Mouse (Mus musculus) forebrain, embryonic 16.5 days (tissue): ENCODE measurements around the gene Apoe. TPM values are rescaled to one million over a fixed set of nuclear protein-coding genes. Genes with fewer than 3 reads are reported as not detected.

Experiments
- ATAC-seq: fragments of 200-750 bp; cut with Nextera tagmentation; 2 replicates; pipeline ENCODE4 v1.8.0; 2017; ENCODE audit warnings: mild to moderate bottlenecking, moderate library complexity
- H3K27ac ChIP-seq: fragments of 300-500 bp; sonication (generic); 2 replicates; pipeline ENCODE4 v1.5.1; 2014; ENCODE audit warnings: low read length, control low read depth
- H3K27me3 ChIP-seq: fragments of 300-500 bp; sonication (generic); replicated peaks from 2 replicates; pipeline ENCODE4 v1.6.1; 2014; ENCODE audit warnings: low read length; ENCODE audit not compliant: control insufficient read depth, insufficient read depth
- H3K36me3 ChIP-seq: fragments of 300-500 bp; sonication (generic); 2 replicates; pipeline ENCODE4 v1.6.1; 2014; ENCODE audit not compliant: control insufficient read depth, insufficient read depth
- H3K4me1 ChIP-seq: fragments of 300-500 bp; sonication (generic); replicated peaks from 2 replicates; pipeline ENCODE4 v1.6.1; 2014; ENCODE audit warnings: low read length; ENCODE audit not compliant: control insufficient read depth, insufficient read depth
- H3K4me2 ChIP-seq: fragments of 300-500 bp; sonication (generic); 2 replicates; pipeline ENCODE4 v1.6.1; 2014; ENCODE audit warnings: mild to moderate bottlenecking, low read length, control low read depth
- H3K4me3 ChIP-seq: fragments of 300-500 bp; sonication (generic); replicated peaks from 2 replicates; pipeline ENCODE4 v1.5.1; 2014; ENCODE audit warnings: mild to moderate bottlenecking, low read length, control low read depth
- H3K9ac ChIP-seq: fragments of 300-500 bp; sonication (generic); replicated peaks from 2 replicates; pipeline ENCODE4 v1.6.1; 2014; ENCODE audit warnings: low read depth, low read length, control low read depth
- H3K9me3 ChIP-seq: fragments of 300-500 bp; sonication (generic); 2 replicates; pipeline ENCODE4 v1.6.1; 2016; ENCODE audit warnings: low read length; ENCODE audit not compliant: control insufficient read depth
- WGBS: fragments of 180-500 bp; shearing (Covaris S2); extraction: QIAGEN DNeasy Blood & Tissue Kit; methylation state at CpG from one replicate; pipeline ENCODE4 v1.1.7; 2014; 5-methylcytosine and 5-hydroxymethylcytosine counted together
- polyA plus RNA-seq: library from polyadenylated mRNA; unstranded; fragments of >200 nt; fragmentation: Nextera tagmentation; extraction: Ambion mirVana; gene quantifications from 2 replicates; pipeline ENCODE4 v1.2.1, GENCODE M21; 2015

The Apoe gene
- polyA plus RNA-seq, 1 experiment from 2014 or later: 269 TPM

DNA sequence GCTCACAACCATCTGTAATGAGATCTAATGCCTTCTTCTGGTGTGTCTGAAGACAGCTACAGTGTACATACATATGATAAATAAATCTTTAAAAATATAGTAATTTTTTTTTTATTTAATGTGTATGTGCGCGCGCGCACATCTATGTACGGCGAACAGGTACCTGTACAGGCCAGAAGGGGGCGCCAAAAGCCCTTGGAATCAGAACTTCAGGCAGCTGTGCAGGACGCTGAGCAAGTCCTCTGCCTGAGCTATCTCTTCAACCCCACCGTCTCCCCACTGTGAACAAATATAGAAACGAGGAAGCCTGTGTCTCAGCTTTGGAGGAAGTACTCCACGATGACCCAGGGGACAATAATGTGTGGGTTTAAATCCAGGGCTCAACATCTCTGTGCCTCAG lies 41.3 kb upstream of the Apoe start:
- no peaks in the 10 kb centered on the region for H3K27me3 ChIP-seq
- ATAC-seq: no peak
- H3K36me3 ChIP-seq: peaks cover 6% of the 10 kb centered on the region; the same call in 1 of the 2 replicates

DNA sequence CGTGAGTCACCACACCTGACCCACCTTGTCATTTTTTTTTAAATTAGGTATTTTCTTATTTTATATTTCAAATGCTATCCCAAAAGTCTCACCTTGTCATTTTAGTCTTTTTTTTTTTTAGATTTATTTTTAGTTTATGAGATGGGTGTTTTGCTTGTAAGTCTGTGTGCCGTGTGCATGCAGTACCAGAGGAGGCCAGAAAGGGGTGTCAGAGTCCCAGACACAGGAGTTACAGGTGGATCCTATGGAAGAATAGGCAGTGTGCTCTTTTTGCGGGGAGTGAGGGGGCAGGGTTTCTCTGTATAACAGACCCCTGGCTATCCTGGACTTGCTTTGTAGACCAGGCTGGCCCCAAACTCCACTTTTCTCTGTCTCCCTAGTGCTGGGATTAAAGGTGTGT lies 39.8 kb upstream of the Apoe start:
- H3K4me3 ChIP-seq: no peak overlapping the region
- peaks cover 7% of the 10 kb centered on the region; the same call in 1 of the 2 replicates for H3K36me3 ChIP-seq
- no peaks in the 10 kb centered on the region for H3K9me3 ChIP-seq
- H3K27me3 ChIP-seq: no peaks in the 10 kb centered on the region
- no peak overlapping the region for H3K27ac ChIP-seq
- no peak for ATAC-seq
- no peak overlapping the region for H3K4me2 ChIP-seq
- WGBS: 89% methylated on average over 3 of the region's 3 CpGs
- H3K9ac ChIP-seq: no peak overlapping the region
- no peaks in the 10 kb centered on the region for H3K4me1 ChIP-seq

More for the DNA sequence above, 41.3 kb upstream of the Apoe start:
- Histone ChIP-seq H3K4me1 (no peaks in the 10 kb centered on the region), H3K9ac (no peak overlapping the region), H3K4me2 (no peak overlapping the region), H3K4me3 (no peak overlapping the region), H3K27ac (no peak overlapping the region), H3K9me3 (no peaks in the 10 kb centered on the region)
- WGBS: 91% methylated on average over 11 of the region's 11 CpGs

DNA sequence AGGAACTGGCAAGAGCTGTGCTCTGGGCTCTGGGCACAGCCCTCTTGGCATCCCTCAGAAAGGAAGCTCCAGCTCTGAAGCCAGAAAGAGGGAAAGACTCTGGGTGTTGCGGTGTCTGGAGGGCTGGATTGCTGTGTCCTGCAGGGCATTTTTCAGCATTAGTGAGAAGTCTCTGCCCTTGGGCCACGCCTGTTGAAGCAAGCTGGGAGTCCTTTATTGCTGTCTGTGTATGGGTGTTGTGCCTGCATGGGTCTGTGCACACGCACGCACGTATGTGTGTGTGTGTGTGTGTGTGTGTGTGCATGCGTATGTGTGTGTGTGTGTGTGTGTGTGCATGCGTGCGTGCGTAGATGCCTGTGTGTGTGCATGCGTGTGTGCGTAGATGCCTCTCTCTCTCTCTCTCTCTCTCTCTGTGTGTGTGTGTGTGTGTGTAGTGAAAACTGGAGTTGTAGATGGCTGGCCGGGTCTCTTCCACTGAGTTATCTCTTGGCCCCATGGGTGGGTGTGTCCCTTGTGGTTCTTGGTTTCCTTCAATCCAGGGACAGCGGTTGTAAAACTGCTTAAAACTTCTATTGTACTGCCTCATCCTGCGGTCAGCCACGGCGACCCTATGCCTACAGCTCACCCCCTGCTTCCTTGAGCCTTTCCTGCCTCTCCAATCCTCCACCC lies 37.5 kb upstream of the Apoe start:
- no peaks in the 10 kb centered on the region for H3K9me3 ChIP-seq
- H3K27me3 ChIP-seq: no peaks in the 10 kb centered on the region
- H3K4me1 ChIP-seq: no peaks in the 10 kb centered on the region
- H3K27ac ChIP-seq: no peak overlapping the region
- no peak overlapping the region for H3K4me2 ChIP-seq
- no peak overlapping the region for H3K9ac ChIP-seq
- no peak for ATAC-seq
- whole genome bisulfite sequencing: 91% methylated on average over 15 of the region's 16 CpGs
- H3K4me3 ChIP-seq: no peak overlapping the region
- H3K36me3 ChIP-seq: peaks cover 12% of the 10 kb centered on the region; the same call in 1 of the 2 replicates

DNA sequence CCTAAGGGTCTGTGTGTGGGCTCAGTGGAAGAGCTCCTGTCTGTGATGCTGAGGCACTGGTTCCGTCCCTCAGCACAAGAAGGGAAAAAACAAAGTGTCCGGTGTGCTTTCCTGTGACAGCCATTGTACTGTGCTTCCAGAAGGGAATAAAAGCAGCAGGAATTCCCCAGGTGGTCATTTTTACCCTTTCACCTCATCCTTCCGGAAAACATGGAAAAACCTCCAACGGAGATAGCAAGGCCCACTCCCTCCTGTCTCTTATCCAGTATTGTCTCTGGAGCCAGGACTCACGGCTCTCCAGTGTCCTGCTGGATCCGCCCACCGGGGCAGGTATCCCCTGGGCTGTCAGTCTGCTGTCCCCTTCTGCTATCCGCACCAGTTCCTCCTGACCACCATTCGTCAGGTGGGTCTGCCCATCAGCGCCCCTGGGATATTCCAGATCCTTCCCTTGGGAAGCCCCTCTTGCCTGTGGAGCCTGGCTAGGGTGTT lies 35.2 kb upstream of the Apoe start:
- no peaks in the 10 kb centered on the region for H3K4me1 ChIP-seq
- H3K4me2 ChIP-seq: no peak overlapping the region
- peaks cover 28% of the 10 kb centered on the region; the same call in 1 of the 2 replicates for H3K36me3 ChIP-seq
- H3K27ac ChIP-seq: no peak overlapping the region
- H3K9ac ChIP-seq: no peak overlapping the region
- no peak overlapping the region for H3K4me3 ChIP-seq
- WGBS: 88% methylated on average over 10 of the region's 10 CpGs
- ATAC-seq: no peak
- no peaks in the 10 kb centered on the region for H3K27me3 ChIP-seq
- H3K9me3 ChIP-seq: no peaks in the 10 kb centered on the region

DNA sequence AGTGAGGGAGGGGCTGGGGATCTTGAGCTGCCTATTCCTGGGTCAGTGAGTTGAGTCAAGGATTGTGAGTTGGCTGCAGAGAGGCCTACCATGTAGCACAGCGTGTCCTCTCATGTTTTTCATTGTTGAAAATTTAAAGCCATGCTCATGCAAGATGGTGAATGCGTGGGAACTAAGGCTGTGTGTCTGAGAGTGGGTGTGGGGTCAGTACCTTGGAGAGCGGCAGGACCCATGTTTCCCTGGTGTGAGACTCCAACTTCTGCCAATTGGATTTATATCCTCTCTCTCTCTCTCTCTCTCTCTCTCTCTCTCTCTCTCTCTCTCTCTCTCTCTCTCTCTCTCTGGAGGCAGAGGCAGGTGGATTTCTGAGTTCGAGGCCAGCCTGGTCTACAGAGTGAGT lies 27.6 kb upstream of the Apoe start:
- peaks cover 36% of the 10 kb centered on the region; the same call in 1 of the 2 replicates for H3K36me3 ChIP-seq
- 91% methylated on average over 4 of the region's 4 CpGs for WGBS
- H3K4me2 ChIP-seq: no peak overlapping the region
- H3K4me3 ChIP-seq: no peak overlapping the region
- no peaks in the 10 kb centered on the region for H3K9me3 ChIP-seq
- no peaks in the 10 kb centered on the region for H3K4me1 ChIP-seq
- ATAC-seq: no peak
- H3K9ac ChIP-seq: no peak overlapping the region
- no peaks in the 10 kb centered on the region for H3K27me3 ChIP-seq
- no peak overlapping the region for H3K27ac ChIP-seq

DNA sequence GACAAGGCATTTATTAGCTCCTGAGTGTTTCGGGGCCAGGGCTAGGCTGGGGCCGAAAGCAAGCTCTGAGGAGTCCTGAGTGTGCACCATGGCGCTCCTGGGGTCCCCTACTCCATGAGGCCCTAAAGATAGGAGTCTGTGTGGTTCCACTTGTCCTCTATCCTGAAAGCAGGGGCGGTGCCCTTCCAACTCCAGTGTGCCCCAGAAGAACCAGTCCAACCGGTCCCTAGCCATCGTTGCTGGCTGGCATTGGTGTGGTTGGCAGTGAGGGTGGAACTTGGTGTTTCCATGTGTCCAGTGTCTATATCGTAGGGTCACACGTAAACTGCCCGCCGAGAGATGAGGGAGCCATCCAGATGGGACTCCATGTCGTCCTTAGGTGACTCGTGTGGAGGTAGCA lies 25.2 kb upstream of the Apoe start:
- no peaks in the 10 kb centered on the region for H3K9me3 ChIP-seq
- ATAC-seq: no peak
- no peak overlapping the region for H3K9ac ChIP-seq
- H3K36me3 ChIP-seq: peaks cover 20% of the 10 kb centered on the region; the same call in 1 of the 2 replicates
- WGBS: 96% methylated on average over 12 of the region's 12 CpGs
- no peak overlapping the region for H3K27ac ChIP-seq
- H3K4me3 ChIP-seq: no peak overlapping the region
- H3K27me3 ChIP-seq: no peaks in the 10 kb centered on the region
- H3K4me1 ChIP-seq: no peaks in the 10 kb centered on the region
- H3K4me2 ChIP-seq: no peak overlapping the region

DNA sequence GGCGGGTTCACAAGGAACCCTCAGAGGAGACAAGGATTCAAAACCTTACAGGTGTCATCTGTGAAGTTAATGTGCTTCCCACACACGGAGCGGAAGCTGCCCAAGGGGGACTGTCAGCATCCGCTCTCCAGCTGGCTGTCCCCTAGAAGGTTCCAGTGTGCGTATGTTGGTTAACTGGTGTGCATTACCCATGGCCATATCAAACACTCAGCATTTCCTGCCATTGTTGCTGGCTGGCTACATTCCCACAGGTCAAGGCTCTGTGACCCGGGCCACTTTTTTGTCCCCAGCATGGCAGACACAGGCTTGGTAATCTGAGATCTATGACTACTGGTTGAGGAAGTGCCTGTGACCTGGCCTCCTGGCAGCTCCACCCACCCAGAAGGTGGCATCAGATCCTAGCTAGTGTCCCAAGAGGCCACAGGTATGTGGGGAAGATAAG lies 23.8 kb upstream of the Apoe start:
- Histone ChIP-seq H3K9ac (no peak overlapping the region), H3K36me3 (peaks cover 10% of the 10 kb centered on the region; the same call in 1 of the 2 replicates), H3K4me2 (no peak overlapping the region), H3K27ac (no peak overlapping the region), H3K4me1 (no peaks in the 10 kb centered on the region), H3K9me3 (no peaks in the 10 kb centered on the region), H3K27me3 (no peaks in the 10 kb centered on the region), H3K4me3 (no peak overlapping the region)
- no peak for ATAC-seq
- 90% methylated on average over 6 of the region's 6 CpGs for WGBS

DNA sequence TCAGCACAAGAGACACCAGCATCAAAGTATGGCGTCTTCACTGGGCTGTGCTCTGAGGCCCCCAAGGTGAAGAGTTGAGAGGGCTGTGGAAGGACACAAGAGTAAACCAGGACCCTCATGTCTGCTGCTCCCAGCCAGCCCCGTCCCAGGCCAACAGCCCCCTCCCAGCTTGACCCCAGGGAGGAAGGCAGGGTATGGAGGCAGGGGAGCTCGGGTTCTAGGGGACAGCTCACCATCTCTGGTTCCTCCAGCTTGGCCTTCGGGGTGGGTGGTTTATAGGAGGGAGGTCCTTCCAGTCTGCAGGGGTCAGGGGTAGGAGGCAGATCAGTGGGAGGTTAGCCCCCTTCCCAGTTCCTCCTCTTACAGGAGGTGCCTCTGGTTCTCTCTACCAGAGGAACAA lies 20.2 kb upstream of the Apoe start:
- Histone ChIP-seq H3K27me3 (no peaks in the 10 kb centered on the region), H3K4me2 (no peak overlapping the region), H3K27ac (no peak overlapping the region), H3K4me1 (peaks cover 13% of the 10 kb centered on the region), H3K9me3 (no peaks in the 10 kb centered on the region), H3K9ac (no peak overlapping the region), H3K36me3 (peaks cover 5% of the 10 kb centered on the region; the same call in 1 of the 2 replicates), H3K4me3 (no peak overlapping the region)
- WGBS: 96% methylated on average over 4 of the region's 4 CpGs
- ATAC-seq: no peak

DNA sequence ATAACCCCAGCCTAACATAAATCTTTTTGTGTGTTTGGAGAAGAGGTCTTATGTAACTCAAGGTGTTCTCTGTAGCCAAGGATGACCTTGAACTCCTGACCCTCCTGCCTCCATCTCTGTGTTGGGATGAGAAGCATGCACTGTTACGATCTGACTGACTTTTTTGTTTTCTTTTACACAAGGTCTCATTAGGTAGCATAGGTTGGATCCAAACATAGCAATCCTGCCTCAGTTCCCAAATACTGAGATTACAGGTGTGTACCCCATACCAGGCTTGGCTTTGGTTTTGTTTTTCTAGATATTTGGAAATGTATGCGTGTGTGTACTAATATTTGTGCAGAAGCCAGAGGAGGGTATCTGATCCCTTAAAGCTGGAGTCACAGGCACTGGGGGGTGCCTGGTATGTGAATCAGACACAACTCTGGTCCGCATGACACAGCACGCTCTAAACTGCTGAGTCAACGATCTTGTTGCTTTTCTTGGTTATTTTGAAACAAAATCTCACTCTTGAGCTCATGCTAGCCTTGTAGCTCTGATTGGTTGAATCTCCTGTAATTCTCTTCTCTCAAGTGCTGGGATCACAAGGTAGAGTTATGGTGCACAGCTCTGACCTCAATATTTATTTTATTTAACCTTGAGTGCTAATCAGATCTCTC lies 19.4 kb upstream of the Apoe start:
- H3K9ac ChIP-seq: no peak overlapping the region
- WGBS: 93% methylated on average over 5 of the region's 5 CpGs
- H3K27ac ChIP-seq: no peak overlapping the region
- no peak for ATAC-seq
- H3K4me1 ChIP-seq: peaks cover 17% of the 10 kb centered on the region
- no peak overlapping the region for H3K4me3 ChIP-seq
- H3K27me3 ChIP-seq: no peaks in the 10 kb centered on the region
- no peaks in the 10 kb centered on the region for H3K9me3 ChIP-seq
- peaks cover 5% of the 10 kb centered on the region; the same call in 1 of the 2 replicates for H3K36me3 ChIP-seq
- H3K4me2 ChIP-seq: no peak overlapping the region
